Mouse (Mus musculus) spleen, postnatal 4 days (tissue): ENCODE measurements around the gene Osbp2.

Source experiments
- DNase-seq, 2 experiments: peaks; one replicate each; pipeline ENCODE4 v3.0.0; 2022; ENCODE audit warnings: low spot score in 2 of 2

Osbp2 gene

GRCm38 (mm10) chr11:3823378-3823777 is 40.3 kb downstream of the Osbp2 start:
- DNase-seq = no peak

GRCm38 (mm10) chr11:3817986-3818758 is 45.5 kb downstream of the Osbp2 start:
- DNase-seq = no peak

- no peak for DNase-seq
Observed at GRCm38 (mm10) chr11:3815951-3816350, 47.8 kb downstream of the Osbp2 start.

GRCm38 (mm10) chr11:3813340-3813739 is 50.4 kb downstream of the Osbp2 start:
- DNase-seq = no peak

- no peak for DNase-seq
Observed at GRCm38 (mm10) chr11:3808162-3808561, 55.5 kb downstream of the Osbp2 start.

- no peak for DNase-seq
Observed at GRCm38 (mm10) chr11:3805362-3805761, 58.3 kb downstream of the Osbp2 start.

- no peak for DNase-seq
Observed at GRCm38 (mm10) chr11:3804639-3805038, 59.1 kb downstream of the Osbp2 start.

- no peak for DNase-seq
Observed at GRCm38 (mm10) chr11:3802057-3802456, 61.6 kb downstream of the Osbp2 start.

GRCm38 (mm10) chr11:3797631-3798215 is 66.0 kb downstream of the Osbp2 start:
- no peak for DNase-seq

GRCm38 (mm10) chr11:3790736-3791135 is 73.0 kb downstream of the Osbp2 start:
- no peak for DNase-seq

- DNase-seq = no peak
Observed at GRCm38 (mm10) chr11:3789919-3790318, 73.8 kb downstream of the Osbp2 start.

- peak; percentile 63 to 90 for DNase-seq
Observed at GRCm38 (mm10) chr11:3786564-3786963, 77.1 kb downstream of the Osbp2 start.

- DNase-seq = no peak
Observed at GRCm38 (mm10) chr11:3775263-3775644, 88.4 kb downstream of the Osbp2 start.

- peak in 1 of 2 experiments; percentile 72 for DNase-seq
Observed at GRCm38 (mm10) chr11:3774463-3775262, 89.0 kb downstream of the Osbp2 start.

- no peak for DNase-seq
Observed at GRCm38 (mm10) chr11:3773782-3774462, 89.8 kb downstream of the Osbp2 start.

GRCm38 (mm10) chr11:3773136-3773535 is 90.6 kb downstream of the Osbp2 start:
- DNase-seq = no peak

GRCm38 (mm10) chr11:3771348-3771747 is 92.4 kb downstream of the Osbp2 start:
- peak in 1 of 2 experiments; percentile 57 for DNase-seq

- DNase-seq = no peak
Observed at GRCm38 (mm10) chr11:3767830-3768229, 95.9 kb downstream of the Osbp2 start.

- no peak for DNase-seq
Observed at GRCm38 (mm10) chr11:3766964-3767363, 96.7 kb downstream of the Osbp2 start.

GRCm38 (mm10) chr11:3764352-3764751 is 99.4 kb downstream of the Osbp2 start:
- no peak for DNase-seq

GRCm38 (mm10) chr11:3761775-3762501 is 101.8 kb downstream of the Osbp2 start:
- no peak for DNase-seq
